In genomic region chr5:149050588-149051160, GRCm38 (mm10) we compare ENCODE assay signal across 7 mouse cellular contexts. TPM values are rescaled to one million over a fixed set of nuclear protein-coding genes. Genes with fewer than 3 reads are reported as not detected.
A peak's percentile ranks its signal among the peaks of the same experiment; 100 is the strongest.
DNase-seq lines count a peak whose midpoint lies in the region; ATAC-seq and TF ChIP-seq lines count a peak whose summit lies in the region.

No protein-coding gene starts in this region.

- peak overlapping the region; percentile 99 for H3K9ac ChIP-seq in forebrain, embryonic 12.5 days
- peak overlapping the region; percentile 100 for H3K9ac ChIP-seq in limb, embryonic 12.5 days (replicated peaks)
- peak overlapping the region; percentile 99 for H3K9ac ChIP-seq in stomach, embryonic 16.5 days (ENCODE audit: low read length)

- no peaks in the 10 kb centered on the region for H3K27me3 ChIP-seq in spleen, adult 2 months (ENCODE audit: control insufficient read depth, insufficient read depth, low read length)
- H3K27me3 ChIP-seq in forebrain, embryonic 12.5 days, result no peaks in the 10 kb centered on the region
- H3K27me3 ChIP-seq in limb, embryonic 12.5 days, result no peaks in the 10 kb centered on the region
- no peaks in the 10 kb centered on the region for H3K27me3 ChIP-seq in stomach, embryonic 16.5 days (ENCODE audit: control insufficient read depth, insufficient read depth, low read length)

- peak overlapping the region; percentile 95 for H3K4me3 ChIP-seq in spleen, adult 2 months (ENCODE audit: extremely low read depth, insufficient read depth, insufficient read length)
- H3K4me3 ChIP-seq in forebrain, embryonic 12.5 days (replicated peaks), result peak overlapping the region; percentile 92
- peak overlapping the region; percentile 88 for H3K4me3 ChIP-seq in limb, embryonic 12.5 days (replicated peaks)
- H3K4me3 ChIP-seq in stomach, embryonic 16.5 days (replicated peaks; ENCODE audit: low read length), result peak overlapping the region; percentile 85

- DNase-seq in spleen, adult 2 months (ENCODE audit: low read depth in 1 of 2, low spot score in 2 of 2), result no peak
- DNase-seq in spleen, postnatal 10 days (ENCODE audit: low spot score in 2 of 2), result no peak
- no peak for DNase-seq in frontal cortex, postnatal 10 days (ENCODE audit: low spot score in 2 of 2)
- DNase-seq in left cerebral cortex, adult 9 months (ENCODE audit: low spot score in 2 of 2), result no peak

- H3K27ac ChIP-seq in spleen, adult 2 months (ENCODE audit: insufficient read depth, low read length), result peak overlapping the region; percentile 100
- H3K27ac ChIP-seq in forebrain, embryonic 12.5 days, result peak overlapping the region; percentile 100
- peak overlapping the region; percentile 100 for H3K27ac ChIP-seq in limb, embryonic 12.5 days
- H3K27ac ChIP-seq in stomach, embryonic 16.5 days (ENCODE audit: low read length), result peak overlapping the region; percentile 99

- TF ChIP-seq CTCF in spleen, adult 2 months (IDR thresholded peaks at IDR 0.05; ENCODE audit: extremely low read depth, insufficient read depth, insufficient read length, insufficient replicate concordance), result no peak

- TF ChIP-seq POLR2A in spleen, adult 2 months (IDR thresholded peaks at IDR 0.05; ENCODE audit: low read depth, low read length), result no peak

- WGBS in spleen, adult 2 months, result 3% methylated on average over 10 of the region's 10 CpGs
- 28% methylated on average over 10 of the region's 10 CpGs for WGBS in forebrain, embryonic 12.5 days
- WGBS in limb, embryonic 12.5 days, result 26% methylated on average over 10 of the region's 10 CpGs
- 7% methylated on average over 10 of the region's 10 CpGs for WGBS in stomach, embryonic 16.5 days

- no peak for ATAC-seq in forebrain, embryonic 12.5 days (ENCODE audit: low FRiP score)
- no peak for ATAC-seq in limb, embryonic 12.5 days (ENCODE audit: insufficient number of reproducible peaks, insufficient read depth, low FRiP score, low TSS enrichment, low read depth)
- no peak for ATAC-seq in stomach, embryonic 16.5 days (ENCODE audit: insufficient read depth, low FRiP score)

- H3K36me3 ChIP-seq in spleen, adult 2 months (ENCODE audit: control insufficient read depth, insufficient read depth, low read length), result peaks cover 6% of the 10 kb centered on the region
- peaks cover 29% of the 10 kb centered on the region for H3K36me3 ChIP-seq in forebrain, embryonic 12.5 days (replicated peaks)
- H3K36me3 ChIP-seq in limb, embryonic 12.5 days, result peaks cover 29% of the 10 kb centered on the region
- H3K36me3 ChIP-seq in stomach, embryonic 16.5 days (ENCODE audit: control insufficient read depth, insufficient read depth, low read length), result peaks cover 14% of the 10 kb centered on the region

- peak overlapping the region; percentile 90 for H3K4me2 ChIP-seq in forebrain, embryonic 12.5 days
- peak overlapping the region; percentile 76 for H3K4me2 ChIP-seq in limb, embryonic 12.5 days
- peak overlapping the region; percentile 92 for H3K4me2 ChIP-seq in stomach, embryonic 16.5 days (ENCODE audit: low read depth, low read length)

- H3K4me1 ChIP-seq in spleen, adult 2 months (ENCODE audit: control insufficient read depth, insufficient read depth, insufficient read length), result peaks cover 2% of the 10 kb centered on the region; the same call in 1 of the 2 replicates
- peaks cover 23% of the 10 kb centered on the region for H3K4me1 ChIP-seq in forebrain, embryonic 12.5 days
- H3K4me1 ChIP-seq in limb, embryonic 12.5 days (replicated peaks), result peaks cover 15% of the 10 kb centered on the region
- H3K4me1 ChIP-seq in stomach, embryonic 16.5 days (ENCODE audit: control insufficient read depth, insufficient read depth, low read length), result peaks cover 14% of the 10 kb centered on the region

- H3K9me3 ChIP-seq in forebrain, embryonic 12.5 days, result no peaks in the 10 kb centered on the region
- H3K9me3 ChIP-seq in limb, embryonic 12.5 days, result no peaks in the 10 kb centered on the region
- H3K9me3 ChIP-seq in stomach, embryonic 16.5 days (replicated peaks; ENCODE audit: control insufficient read depth, low read length), result no peaks in the 10 kb centered on the region

RNA-seq across cellular contexts. Expression of gene Gm42791, which starts 55.7 kb away (rescaled TPM):
- polyA plus RNA-seq in spleen, adult 2 months (2012; rRNA removed), result not detected in 2 replicates
- polyA plus RNA-seq in forebrain, embryonic 12.5 days (2016; fragmentation: Nextera tagmentation; extraction: Ambion mirVana), result 4.3 and 4.9 TPM in 2 replicates
- 0.99 and 2.6 TPM in 2 replicates for polyA plus RNA-seq in limb, embryonic 12.5 days (2016; fragmentation: Nextera tagmentation; extraction: Ambion mirVana)
- polyA plus RNA-seq in stomach, embryonic 16.5 days (2015; fragmentation: Nextera tagmentation; extraction: Ambion mirVana), result 1.6 and 2.2 TPM in 2 replicates
